Mouse (Mus musculus): ENCODE measurements around the gene Rasl10b.

Rasl10b gene

GRCm38 (mm10) chr11:83432533-83432932, 23.6 kb downstream of the Rasl10b start:
- no peak for DNase-seq

GRCm38 (mm10) chr11:83437377-83437776, 28.4 kb downstream of the Rasl10b start, which contains the start of gene 1700020L24Rik:
Gene 1700020L24Rik (plus strand): TSS chr11:83437677.
- DNase-seq: no peak

- no peak for DNase-seq
Observed at GRCm38 (mm10) chr11:83439426-83440060, 30.6 kb downstream of the Rasl10b start.

- peak; percentile 95 to 96 for DNase-seq
Observed at GRCm38 (mm10) chr11:83440081-83441064, 31.4 kb downstream of the Rasl10b start.

- peak; percentile 52 to 59 for DNase-seq
Observed at GRCm38 (mm10) chr11:83441235-83441634, 32.3 kb downstream of the Rasl10b start.

- peak; percentile 93 for DNase-seq
Observed at GRCm38 (mm10) chr11:83442596-83443267, 33.8 kb downstream of the Rasl10b start.

- peak in 1 of 2 experiments; percentile 37 for DNase-seq
Observed at GRCm38 (mm10) chr11:83443824-83444223, 34.9 kb downstream of the Rasl10b start.

GRCm38 (mm10) chr11:83445001-83445400, 36.1 kb downstream of the Rasl10b start:
- DNase-seq: peak in 1 of 2 experiments; percentile 36

GRCm38 (mm10) chr11:83447612-83448011, 38.7 kb downstream of the Rasl10b start:
- DNase-seq: no peak

- peak in 1 of 2 experiments; percentile 33 for DNase-seq
Observed at GRCm38 (mm10) chr11:83448021-83448926, 39.3 kb downstream of the Rasl10b start.

GRCm38 (mm10) chr11:83448927-83449236, 39.9 kb downstream of the Rasl10b start:
- DNase-seq: peak; percentile 61 to 62

- no peak for DNase-seq
Observed at GRCm38 (mm10) chr11:83449298-83449697, 40.4 kb downstream of the Rasl10b start.

GRCm38 (mm10) chr11:83450550-83450949, 41.6 kb downstream of the Rasl10b start:
- no peak for DNase-seq

- peak; percentile 68 to 80 for DNase-seq
Observed at GRCm38 (mm10) chr11:83451281-83451680, 42.3 kb downstream of the Rasl10b start.

- DNase-seq: no peak
Observed at GRCm38 (mm10) chr11:83454548-83454947, 45.6 kb downstream of the Rasl10b start.

GRCm38 (mm10) chr11:83455608-83456007, 46.7 kb downstream of the Rasl10b start:
- DNase-seq: no peak

GRCm38 (mm10) chr11:83457257-83457656, 48.3 kb downstream of the Rasl10b start:
- no peak for DNase-seq

- no peak for DNase-seq
Observed at GRCm38 (mm10) chr11:83457912-83458601, 49.1 kb downstream of the Rasl10b start.

- peak; percentile 70 to 78 for DNase-seq
Observed at GRCm38 (mm10) chr11:83461462-83462027, 52.6 kb downstream of the Rasl10b start.

GRCm38 (mm10) chr11:83462711-83463244, 53.8 kb downstream of the Rasl10b start, which contains the start of gene Mmp28:
Gene Mmp28 (minus strand): TSS chr11:83463071.
- DNase-seq: peak; percentile 80 to 82

GRCm38 (mm10) chr11:83465976-83466375, 57.0 kb downstream of the Rasl10b start:
- DNase-seq: peak; percentile 98
